Mouse (Mus musculus) liver, embryonic 12.5 days (tissue): ENCODE results near the gene Cfap73. TPM values are rescaled to one million over a fixed set of nuclear protein-coding genes. Genes with fewer than 3 reads are reported as not detected.

Source experiments
- ATAC-seq: fragments of 200-750 bp; cut with Nextera tagmentation; 2 replicates; pipeline ENCODE4 v1.8.0; 2017; ENCODE audit warnings: moderate number of reproducible peaks, mild to moderate bottlenecking, moderate library complexity
- H3K27ac ChIP-seq: fragments of 300-500 bp; sonication (generic); 2 replicates; pipeline ENCODE4 v1.5.1; 2016; ENCODE audit warnings: mild to moderate bottlenecking
- H3K27me3 ChIP-seq: fragments of 300-500 bp; sonication (generic); replicated peaks from 2 replicates; pipeline ENCODE4 v1.6.1; 2016; ENCODE audit warnings: mild to moderate bottlenecking, moderate library complexity
- H3K36me3 ChIP-seq: fragments of 300-500 bp; sonication (generic); 2 replicates; pipeline ENCODE4 v1.6.1; 2016; ENCODE audit warnings: mild to moderate bottlenecking, moderate library complexity
- H3K4me1 ChIP-seq: fragments of 300-500 bp; sonication (generic); 2 replicates; pipeline ENCODE4 v1.6.1; 2016
- H3K4me2 ChIP-seq: fragments of 300-500 bp; sonication (generic); 2 replicates; pipeline ENCODE4 v1.6.1; 2016; ENCODE audit warnings: mild to moderate bottlenecking, moderate library complexity
- H3K4me3 ChIP-seq: fragments of 300-500 bp; sonication (generic); 2 replicates; pipeline ENCODE4 v1.5.1; 2016; ENCODE audit warnings: mild to moderate bottlenecking, moderate library complexity
- H3K9ac ChIP-seq: fragments of 300-500 bp; sonication (generic); 2 replicates; pipeline ENCODE4 v1.6.1; 2016; ENCODE audit warnings: mild to moderate bottlenecking, moderate library complexity
- H3K9me3 ChIP-seq: fragments of 300-500 bp; sonication (generic); replicated peaks from 2 replicates; pipeline ENCODE4 v1.6.1; 2016; ENCODE audit warnings: mild to moderate bottlenecking, moderate library complexity
- WGBS: fragments of 180-500 bp; shearing (Covaris S2); methylation state at CpG from one replicate; pipeline ENCODE4 v1.1.7; 2016; ENCODE audit not compliant: insufficient replicate concordance; 5-methylcytosine and 5-hydroxymethylcytosine counted together
- polyA plus RNA-seq: library from polyadenylated mRNA; unstranded; fragments of >200 nt; fragmentation: Nextera tagmentation; extraction: Ambion mirVana; gene quantifications from 2 replicates; pipeline ENCODE4 v1.2.1, GENCODE M21; 2016

The Cfap73 gene
- polyA plus RNA-seq, 1 experiment from 2014 or later, result not detected

GRCm38 (mm10) chr5:120622198-120622851 is 11.7 kb downstream of the Cfap73 start:
- Histone ChIP-seq H3K27me3 (no peaks in the 10 kb centered on the region), H3K9ac (no peak overlapping the region), H3K4me3 (no peak overlapping the region), H3K36me3 (peaks cover 100% of the 10 kb centered on the region), H3K27ac (no peak overlapping the region), H3K4me2 (no peak overlapping the region), H3K9me3 (no peaks in the 10 kb centered on the region), H3K4me1 (peaks cover 6% of the 10 kb centered on the region; the same call in 1 of the 2 replicates)
- WGBS, result 84% methylated on average over 5 of the region's 5 CpGs
- no peak for ATAC-seq

GRCm38 (mm10) chr5:120621846-120622197 is 12.2 kb downstream of the Cfap73 start:
- Histone ChIP-seq H3K4me3 (no peak overlapping the region), H3K36me3 (peaks cover 100% of the 10 kb centered on the region), H3K9ac (no peak overlapping the region), H3K4me1 (peaks cover 6% of the 10 kb centered on the region; the same call in 1 of the 2 replicates), H3K27me3 (no peaks in the 10 kb centered on the region), H3K4me2 (no peak overlapping the region), H3K9me3 (no peaks in the 10 kb centered on the region), H3K27ac (no peak overlapping the region)
- 88% methylated on average over 10 of the region's 10 CpGs for WGBS
- no peak for ATAC-seq

- no peak for ATAC-seq
- no peak overlapping the region for H3K4me3 ChIP-seq
- H3K4me2 ChIP-seq, result no peak overlapping the region
- peaks cover 3% of the 10 kb centered on the region; the same call in 1 of the 2 replicates for H3K4me1 ChIP-seq
- H3K27ac ChIP-seq, result no peak overlapping the region
- H3K27me3 ChIP-seq, result no peaks in the 10 kb centered on the region
- H3K36me3 ChIP-seq, result peaks cover 100% of the 10 kb centered on the region
- H3K9me3 ChIP-seq, result no peaks in the 10 kb centered on the region
- 83% methylated on average over 23 of the region's 23 CpGs for WGBS
- no peak overlapping the region for H3K9ac ChIP-seq
Observed at GRCm38 (mm10) chr5:120621078-120621765, 12.8 kb downstream of the Cfap73 start.

- H3K4me1 ChIP-seq, result no peaks in the 10 kb centered on the region
- H3K9me3 ChIP-seq, result 0 out of 2 replicates have a peak, but pooled peaks cover 5% of the 10 kb centered on the region
- peaks cover 100% of the 10 kb centered on the region for H3K36me3 ChIP-seq
- ATAC-seq, result peak; percentile 33; the same call in 1 of the 2 replicates
- H3K27me3 ChIP-seq, result no peaks in the 10 kb centered on the region
- H3K27ac ChIP-seq, result no peak overlapping the region
- no peak overlapping the region for H3K9ac ChIP-seq
- 66% methylated on average over 18 of the region's 18 CpGs for WGBS
- no peak overlapping the region for H3K4me3 ChIP-seq
- no peak overlapping the region for H3K4me2 ChIP-seq
Observed at GRCm38 (mm10) chr5:120620375-120621077, 13.5 kb downstream of the Cfap73 start.

GRCm38 (mm10) chr5:120619201-120619600 is 14.8 kb downstream of the Cfap73 start:
- H3K9ac ChIP-seq, result no peak overlapping the region
- 0 out of 2 replicates have a peak, but pooled peaks cover 5% of the 10 kb centered on the region for H3K9me3 ChIP-seq
- no peak overlapping the region for H3K4me2 ChIP-seq
- H3K36me3 ChIP-seq, result peaks cover 95% of the 10 kb centered on the region
- ATAC-seq, result no peak
- no peaks in the 10 kb centered on the region for H3K27me3 ChIP-seq
- 15% methylated on average over 5 of the region's 5 CpGs for WGBS
- no peak overlapping the region for H3K4me3 ChIP-seq
- H3K27ac ChIP-seq, result no peak overlapping the region
- H3K4me1 ChIP-seq, result peaks cover 6% of the 10 kb centered on the region

- ATAC-seq, result no peak
Observed at GRCm38 (mm10) chr5:120618778-120619177, 15.3 kb downstream of the Cfap73 start.

GRCm38 (mm10) chr5:120615903-120616302 is 18.1 kb downstream of the Cfap73 start:
- 87% methylated on average over 4 of the region's 4 CpGs for WGBS

More at GRCm38 (mm10) chr5:120618778-120619177, 15.3 kb downstream of the Cfap73 start:
- no peak overlapping the region for H3K4me2 ChIP-seq
- 80% methylated on average over 12 of the region's 12 CpGs for WGBS
- H3K9me3 ChIP-seq, result 0 out of 2 replicates have a peak, but pooled peaks cover 5% of the 10 kb centered on the region
- no peak overlapping the region for H3K4me3 ChIP-seq
- H3K27ac ChIP-seq, result no peak overlapping the region
- H3K36me3 ChIP-seq, result peaks cover 91% of the 10 kb centered on the region
- H3K4me1 ChIP-seq, result peaks cover 10% of the 10 kb centered on the region
- H3K9ac ChIP-seq, result no peak overlapping the region
- H3K27me3 ChIP-seq, result no peaks in the 10 kb centered on the region

GRCm38 (mm10) chr5:120612822-120613604 is 21.0 kb downstream of the Cfap73 start:
- Histone ChIP-seq H3K27me3 (no peaks in the 10 kb centered on the region), H3K27ac (peak overlapping the region; percentile 81), H3K9ac (peak overlapping the region; percentile 75), H3K4me1 (peaks cover 29% of the 10 kb centered on the region), H3K4me2 (peak overlapping the region; percentile 96), H3K4me3 (peak overlapping the region; percentile 80), H3K36me3 (peaks cover 54% of the 10 kb centered on the region), H3K9me3 (0 out of 2 replicates have a peak, but pooled peaks cover 5% of the 10 kb centered on the region)
- peak; percentile 89 for ATAC-seq
- WGBS, result under 1% methylated on average over 69 of the region's 69 CpGs

More at GRCm38 (mm10) chr5:120615903-120616302, 18.1 kb downstream of the Cfap73 start:
- Histone ChIP-seq H3K9me3 (0 out of 2 replicates have a peak, but pooled peaks cover 5% of the 10 kb centered on the region), H3K27ac (no peak overlapping the region), H3K9ac (no peak overlapping the region), H3K36me3 (peaks cover 64% of the 10 kb centered on the region), H3K27me3 (no peaks in the 10 kb centered on the region), H3K4me1 (peaks cover 27% of the 10 kb centered on the region), H3K4me3 (no peak overlapping the region), H3K4me2 (no peak overlapping the region)
- ATAC-seq, result no peak

GRCm38 (mm10) chr5:120612442-120612821 is 21.6 kb downstream of the Cfap73 start, which contains the start of the genes Rita1 and Ddx54:
Gene Rita1, minus strand, starts transcription at chr5:120612589.
Gene Ddx54, plus strand, starts transcription at chr5:120612739.
- 1% methylated on average over 22 of the region's 22 CpGs for WGBS
- peak within 1 kb of the TSS; percentile 81 for H3K27ac ChIP-seq
- peak within 1 kb of the TSS; percentile 96 for H3K4me2 ChIP-seq
- H3K9me3 ChIP-seq, result 0 out of 2 replicates have a peak, but pooled peaks cover 5% of the 10 kb centered on the region
- peak within 1 kb of the TSS; percentile 75 for H3K9ac ChIP-seq
- no peaks in the 10 kb centered on the region for H3K27me3 ChIP-seq
- peaks cover 29% of the 10 kb centered on the region for H3K4me1 ChIP-seq
- ATAC-seq, result peak; percentile 78
- peak within 1 kb of the TSS; percentile 80 for H3K4me3 ChIP-seq
- peaks cover 51% of the 10 kb centered on the region for H3K36me3 ChIP-seq

GRCm38 (mm10) chr5:120611416-120611815 is 22.6 kb downstream of the Cfap73 start:
- Histone ChIP-seq H3K27ac (peak overlapping the region; percentile 81), H3K4me1 (peaks cover 39% of the 10 kb centered on the region), H3K4me2 (peak overlapping the region; percentile 96), H3K36me3 (peaks cover 41% of the 10 kb centered on the region), H3K9me3 (0 out of 2 replicates have a peak, but pooled peaks cover 5% of the 10 kb centered on the region), H3K4me3 (peak overlapping the region; percentile 80), H3K9ac (peak overlapping the region; percentile 75), H3K27me3 (no peaks in the 10 kb centered on the region)
- no peak for ATAC-seq
- 61% methylated on average over 8 of the region's 8 CpGs for WGBS

- peaks cover 41% of the 10 kb centered on the region for H3K4me1 ChIP-seq
- peak overlapping the region; percentile 75; the same call in 1 of the 2 replicates for H3K9ac ChIP-seq
- 0 out of 2 replicates have a peak overlapping the region, but pooled peaks have one; percentile 80 for H3K4me3 ChIP-seq
- H3K4me2 ChIP-seq, result peak overlapping the region; percentile 96
- ATAC-seq, result no peak
- 0 out of 2 replicates have a peak overlapping the region, but pooled peaks have one; percentile 81 for H3K27ac ChIP-seq
- peaks cover 36% of the 10 kb centered on the region for H3K36me3 ChIP-seq
- H3K27me3 ChIP-seq, result no peaks in the 10 kb centered on the region
- WGBS, result 90% methylated on average over 5 of the region's 5 CpGs
- H3K9me3 ChIP-seq, result 0 out of 2 replicates have a peak, but pooled peaks cover 4% of the 10 kb centered on the region
Observed at GRCm38 (mm10) chr5:120610906-120611305, 23.1 kb downstream of the Cfap73 start.
